Mouse (Mus musculus) activated CD4-positive, CD25-positive, alpha-beta regulatory T cell, adult 4 months (primary cell): ENCODE measurements around the gene Sly. TPM values are rescaled to one million over a fixed set of nuclear protein-coding genes. Genes with fewer than 3 reads are reported as not detected.
"Not testable (repeated sequence)": the region's sequence is repeated elsewhere in the genome, so short reads cannot be mapped to it uniquely, and the experiment has no call there.

Experiments
- ATAC-seq: one replicate; pipeline ENCODE4 v1.8.0; 2017
- polyA plus RNA-seq, 2 experiments: library from polyadenylated mRNA; unstranded; fragments of 100-300 nt; shearing (Covaris generic); gene quantifications; one replicate each; pipeline ENCODE4 v1.2.1; 2017

The Sly gene
- polyA plus RNA-seq, result not detected

DNA sequence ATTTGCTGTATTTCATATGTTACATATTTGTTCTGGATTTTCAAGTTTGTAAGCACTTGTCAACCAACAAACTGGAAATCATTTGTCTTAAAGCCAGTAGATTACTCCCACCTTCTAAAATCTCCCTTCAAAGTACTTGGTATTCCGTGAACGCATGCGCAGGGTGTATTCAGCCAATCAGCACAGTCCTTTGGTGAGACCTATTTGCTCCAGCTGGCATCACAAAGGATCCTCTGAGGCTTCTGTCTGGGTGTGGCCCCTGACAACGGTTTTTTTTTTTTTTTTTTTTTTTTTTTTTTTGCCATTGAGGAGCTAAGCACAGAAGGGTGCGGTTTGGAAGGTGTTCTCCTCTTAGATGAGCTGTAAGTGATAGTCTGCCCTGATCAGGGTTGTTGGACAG, at the start of gene Sly:
Gene Sly (plus strand): TSS at position 301 of the 400 bp plus-strand sequence.
- ATAC-seq, result not testable (repeated sequence)
